Mouse (Mus musculus): ENCODE measurements around the gene BC107364. TPM values are rescaled to one million over a fixed set of nuclear protein-coding genes. Genes with fewer than 3 reads are reported as not detected.

BC107364 gene
- polyA plus RNA-seq (2021; fragmentation: Nextera tagmentation), result not detected in 2 replicates
- long read RNA-seq, experiment 1, result 0 reads
- long read RNA-seq, experiment 2, result 0 reads

DNA sequence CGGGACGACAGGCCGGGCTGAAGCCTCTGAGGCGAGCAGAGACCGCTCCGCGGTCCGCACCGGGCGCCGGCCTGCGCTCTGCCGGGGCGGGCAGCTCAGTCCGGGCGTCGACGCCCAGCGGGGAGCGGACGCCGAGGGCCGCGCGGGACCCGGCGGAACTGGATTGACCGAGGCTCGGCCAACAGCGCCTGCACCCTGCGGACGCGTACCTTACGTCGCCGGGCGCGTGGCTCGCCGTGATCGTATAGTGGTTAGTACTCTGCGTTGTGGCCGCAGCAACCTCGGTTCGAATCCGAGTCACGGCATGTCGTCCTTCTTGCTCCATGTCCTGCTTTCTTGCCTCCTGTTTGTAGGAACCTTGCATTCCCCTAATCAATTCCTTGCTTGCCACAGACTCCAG, at the start of gene BC107364:
BC107364 (minus strand) TSS at position 45 of the 400 bp plus-strand sequence.

Other genes with a start within 250 kb of the BC107364 start
- gene Bola1, start 232.6 kb downstream of the BC107364 start, polyA plus RNA-seq (2021; fragmentation: Nextera tagmentation), result 65.5 and 81.7 TPM in 2 replicates
- gene Hist2h2ab, start 232.4 kb downstream of the BC107364 start, polyA plus RNA-seq (2021; fragmentation: Nextera tagmentation), result 0.48 TPM in 1 of 2 replicates, not detected in the other
- gene Hist2h2ac, start 231.4 kb downstream of the BC107364 start, polyA plus RNA-seq (2021; fragmentation: Nextera tagmentation), result 1.9 and 7.2 TPM in 2 replicates
- 3.9 and 7.0 TPM in 2 replicates for gene Hist2h2be, start 231.2 kb downstream of the BC107364 start, polyA plus RNA-seq (2021; fragmentation: Nextera tagmentation)
- 1.3 and 4.7 TPM in 2 replicates for gene Hist2h3c2, start 213.2 kb downstream of the BC107364 start, polyA plus RNA-seq (2021; fragmentation: Nextera tagmentation)
- gene Hist2h2aa2, start 212.0 kb downstream of the BC107364 start, polyA plus RNA-seq (2021; fragmentation: Nextera tagmentation), result 72.8 and 123 TPM in 2 replicates
- 110 and 145 TPM in 2 replicates for gene Hist2h2aa1, start 206.8 kb downstream of the BC107364 start, polyA plus RNA-seq (2021; fragmentation: Nextera tagmentation)
- 0.31 and 0.82 TPM in 2 replicates for gene Hist2h3c1, start 205.6 kb downstream of the BC107364 start, polyA plus RNA-seq (2021; fragmentation: Nextera tagmentation)
- 0.64 and 1.9 TPM in 2 replicates for gene Hist2h4, start 189.0 kb downstream of the BC107364 start, polyA plus RNA-seq (2021; fragmentation: Nextera tagmentation)
- gene Hist2h3b, start 183.7 kb downstream of the BC107364 start, polyA plus RNA-seq (2021; fragmentation: Nextera tagmentation), result 3.8 and 8.0 TPM in 2 replicates
- gene Hist2h2bb, start 182.6 kb downstream of the BC107364 start, polyA plus RNA-seq (2021; fragmentation: Nextera tagmentation), result not detected in 2 replicates
- 2.0 and 4.6 TPM in 2 replicates for gene Fcgr1, start 158.3 kb downstream of the BC107364 start, polyA plus RNA-seq (2021; fragmentation: Nextera tagmentation)
- gene Hfe2, start 72.9 kb upstream of the BC107364 start, polyA plus RNA-seq (2021; fragmentation: Nextera tagmentation), result 0.94 and 1.7 TPM in 2 replicates
- gene Txnip, start 105.7 kb upstream of the BC107364 start, polyA plus RNA-seq (2021; fragmentation: Nextera tagmentation), result 4.3 and 4.7 TPM in 2 replicates
- gene Gm16253, start 124.7 kb upstream of the BC107364 start, polyA plus RNA-seq (2021; fragmentation: Nextera tagmentation), result 0.40 and 0.42 TPM in 2 replicates
- gene Polr3gl, start 141.9 kb upstream of the BC107364 start, polyA plus RNA-seq (2021; fragmentation: Nextera tagmentation), result 17.1 and 20.0 TPM in 2 replicates
- gene Ankrd34a, start 144.3 kb upstream of the BC107364 start, polyA plus RNA-seq (2021; fragmentation: Nextera tagmentation), result 28.3 and 55.7 TPM in 2 replicates
- 1.2 TPM in 2 replicates for gene Lix1l, start 148.8 kb upstream of the BC107364 start, polyA plus RNA-seq (2021; fragmentation: Nextera tagmentation)
- 21.6 and 35.1 TPM in 2 replicates for gene Rbm8a, start 177.6 kb upstream of the BC107364 start, polyA plus RNA-seq (2021; fragmentation: Nextera tagmentation)
- 86.5 and 102 TPM in 2 replicates for gene Pex11b, start 183.1 kb upstream of the BC107364 start, polyA plus RNA-seq (2021; fragmentation: Nextera tagmentation)
- gene Gm42957, start 183.2 kb upstream of the BC107364 start, polyA plus RNA-seq (2021; fragmentation: Nextera tagmentation), result not detected in 2 replicates
- gene Itga10, start 193.3 kb upstream of the BC107364 start, polyA plus RNA-seq (2021; fragmentation: Nextera tagmentation), result 0.05 and 0.06 TPM in 2 replicates
- gene Ankrd35, start 217.8 kb upstream of the BC107364 start, polyA plus RNA-seq (2021; fragmentation: Nextera tagmentation), result 6.1 and 6.7 TPM in 2 replicates
- 10.8 and 15.6 TPM in 2 replicates for gene Pias3, start 244.1 kb upstream of the BC107364 start, polyA plus RNA-seq (2021; fragmentation: Nextera tagmentation)